24 mouse cellular contexts compared by ENCODE assay signal in the genomic region with DNA sequence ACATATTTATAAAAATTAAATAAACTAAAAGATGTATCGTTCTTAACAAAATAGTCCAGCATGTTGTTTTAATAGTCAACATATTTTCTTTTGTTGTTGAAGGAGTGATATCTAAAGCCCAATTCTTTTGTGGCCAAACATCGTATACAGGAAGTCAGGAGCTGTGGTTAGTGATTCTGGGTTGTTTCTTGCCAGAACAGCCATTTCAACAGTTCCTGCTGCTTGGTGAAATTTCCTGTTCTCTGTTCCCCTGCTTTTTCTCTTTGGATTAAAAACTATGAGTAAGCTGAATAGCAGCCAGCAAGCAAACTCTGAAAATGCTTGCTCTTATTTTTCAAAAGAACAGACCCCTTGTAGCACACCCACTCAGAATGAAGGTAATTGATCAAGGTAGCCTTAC.
DNase-seq lines count a peak whose midpoint lies in the region; TF ChIP-seq lines count a peak whose summit lies in the region.
"Had no signal": no experiment of that assay in that cellular context is flagged by ENCODE, and none has a peak within 500 bp of the region (broad histone marks: within the 10 kb centered on the region; RNA-seq: fewer than 3 reads in every experiment).

No protein-coding gene starts in this region.

- TF ChIP-seq POLR2A in thymus, adult 2 months (IDR thresholded peaks at IDR 0.05; ENCODE audit: control insufficient read depth, extremely low read depth, insufficient read depth, low read length, poor library complexity), result no peak

- 55% methylated on average over 2 of the region's 2 CpGs for WGBS in heart, embryonic 10.5 days
- 17% methylated on average over 2 of the region's 2 CpGs for WGBS in thymus, adult 2 months
- WGBS in macrophage (ENCODE audit: missing documents), result 5% methylated on average over 2 of the region's 2 CpGs

- TF ChIP-seq CTCF in thymus, adult 2 months (IDR thresholded peaks at IDR 0.05; ENCODE audit: borderline replicate concordance, control insufficient read depth, extremely low read depth, insufficient read depth, low read length, poor library complexity), result no peak

- H3K4me3 ChIP-seq in heart, embryonic 10.5 days, result no peak overlapping the region
- no peak overlapping the region for H3K4me3 ChIP-seq in thymus, adult 2 months (ENCODE audit: control insufficient read depth, insufficient read depth, low read length)
- no peak overlapping the region for H3K4me3 ChIP-seq in macrophage (ENCODE audit: inconsistent target)
- H3K4me3 ChIP-seq: erythroblast, embryonic 14.5 days; layer of hippocampus, adult 2 months; lung, embryonic 15.5 days; midbrain, embryonic 15.5 days had no signal

- no peak overlapping the region for H3K27ac ChIP-seq in heart, embryonic 10.5 days
- H3K27ac ChIP-seq in thymus, adult 2 months (ENCODE audit: control insufficient read depth, insufficient read depth, low read length), result no peak overlapping the region
- peak overlapping the region; percentile 95 for H3K27ac ChIP-seq in macrophage
- H3K27ac ChIP-seq: hindbrain, embryonic 14.5 days; layer of hippocampus, adult 2 months; lung, embryonic 15.5 days; midbrain, embryonic 15.5 days; stomach, postnatal 0 days had no signal

- H3K4me1 ChIP-seq in heart, embryonic 10.5 days, result no peaks in the 10 kb centered on the region
- peaks cover 2% of the 10 kb centered on the region; the same call in 1 of the 2 replicates for H3K4me1 ChIP-seq in thymus, adult 2 months (replicated peaks; ENCODE audit: control insufficient read depth, insufficient read depth, low read length)
- H3K4me1 ChIP-seq: lung, embryonic 15.5 days; midbrain, embryonic 15.5 days had no signal

- no peaks in the 10 kb centered on the region for H3K9me3 ChIP-seq in heart, embryonic 10.5 days
- H3K9me3 ChIP-seq: lung, embryonic 15.5 days; midbrain, embryonic 15.5 days had no signal

- no peaks in the 10 kb centered on the region for H3K27me3 ChIP-seq in heart, embryonic 10.5 days (ENCODE audit: insufficient read depth, poor library complexity, severe bottlenecking)
- no peaks in the 10 kb centered on the region for H3K27me3 ChIP-seq in thymus, adult 2 months (ENCODE audit: control insufficient read depth, insufficient read depth, low read length)
- H3K27me3 ChIP-seq: lung, embryonic 15.5 days; midbrain, embryonic 15.5 days had no signal

- no peaks in the 10 kb centered on the region for H3K36me3 ChIP-seq in heart, embryonic 10.5 days
- no peaks in the 10 kb centered on the region for H3K36me3 ChIP-seq in thymus, adult 2 months (ENCODE audit: control insufficient read depth, insufficient read depth, low read length)
- no peaks in the 10 kb centered on the region for H3K36me3 ChIP-seq in macrophage (ENCODE audit: inconsistent target)
- H3K36me3 ChIP-seq: lung, embryonic 15.5 days; midbrain, embryonic 15.5 days had no signal

- H3K79me2 ChIP-seq in macrophage (ENCODE audit: inconsistent target), result no peaks in the 10 kb centered on the region

- intact Hi-C loops in gastrocnemius, postnatal 14 days (cut with DNase I; ENCODE audit: low total_unique reads), result no loop called here
- intact Hi-C loops in left cerebral cortex, postnatal 10 days (cut with DNase I), result no loop called here

- peak; percentile 23 to 29 for DNase-seq in heart, adult 9 months (ENCODE audit: low spot score in 2 of 2)
- DNase-seq in heart, embryonic 10.5 days (ENCODE audit: low spot score), result no peak
- peak; percentile 37 for DNase-seq in thymus, postnatal 0 days (ENCODE audit: low spot score)
- no peak for DNase-seq in thymus, adult 2 months
- no peak for DNase-seq in gastrocnemius, postnatal 14 days
- no peak for DNase-seq in left cerebral cortex, postnatal 10 days (ENCODE audit: extremely low spot score in 1 of 2, low spot score in 2 of 2)
- DNase-seq: adrenal gland, postnatal 25 days; B cell, adult 2 months; cerebellum, adult 18-20 months; gastrocnemius, postnatal 10 days; kidney, adult 8-10 months; kidney, postnatal 14 days; layer of hippocampus, postnatal 36 days; left cerebral cortex, postnatal 4 days; liver; right cerebral cortex, postnatal 4 days; thymus, postnatal 25 days had no signal

Comparison
In these comparisons a context has a peak if more than half of its experiments do, and no peak if none do; other contexts are left out.
1. DNase-seq: peak in heart, adult 9 months (2 of 2) and thymus, postnatal 0 days (single experiment); none in heart, embryonic 10.5 days (single experiment), thymus, adult 2 months (single experiment), gastrocnemius, postnatal 14 days (single experiment) and left cerebral cortex, postnatal 10 days (0 of 2).